Mouse (Mus musculus) forebrain, embryonic 12.5 days (tissue): ENCODE results near the gene Psma6. TPM values are rescaled to one million over a fixed set of nuclear protein-coding genes. Genes with fewer than 3 reads are reported as not detected.

Experiments used
- ATAC-seq: fragments of 200-750 bp; cut with Nextera tagmentation; 2 replicates; pipeline ENCODE4 v1.8.0; 2017; ENCODE audit warnings: moderate TSS enrichment; ENCODE audit not compliant: low FRiP score
- H3K27ac ChIP-seq: fragments of 300-500 bp; sonication (generic); 2 replicates; pipeline ENCODE4 v1.5.1; 2016; ENCODE audit warnings: mild to moderate bottlenecking
- H3K27me3 ChIP-seq: fragments of 300-500 bp; sonication (generic); 2 replicates; pipeline ENCODE4 v1.6.1; 2016; ENCODE audit warnings: mild to moderate bottlenecking
- H3K36me3 ChIP-seq: fragments of 300-500 bp; sonication (generic); replicated peaks from 2 replicates; pipeline ENCODE4 v1.6.1; 2016; ENCODE audit warnings: mild to moderate bottlenecking
- H3K4me1 ChIP-seq: fragments of 300-500 bp; sonication (generic); 2 replicates; pipeline ENCODE4 v1.6.1; 2016
- H3K4me2 ChIP-seq: fragments of 300-500 bp; sonication (generic); 2 replicates; pipeline ENCODE4 v1.6.1; 2016; ENCODE audit warnings: mild to moderate bottlenecking, moderate library complexity
- H3K4me3 ChIP-seq: fragments of 300-500 bp; sonication (generic); replicated peaks from 2 replicates; pipeline ENCODE4 v1.5.1; 2016; ENCODE audit warnings: mild to moderate bottlenecking
- H3K9ac ChIP-seq: fragments of 300-500 bp; sonication (generic); 2 replicates; pipeline ENCODE4 v1.6.1; 2016; ENCODE audit warnings: mild to moderate bottlenecking
- H3K9me3 ChIP-seq: fragments of 300-500 bp; sonication (generic); 2 replicates; pipeline ENCODE4 v1.6.1; 2016
- WGBS: fragments of 180-500 bp; shearing (Covaris S2); methylation state at CpG from one replicate; pipeline ENCODE4 v1.1.7; 2016; 5-methylcytosine and 5-hydroxymethylcytosine counted together
- polyA plus RNA-seq: library from polyadenylated mRNA; unstranded; fragments of >200 nt; fragmentation: Nextera tagmentation; extraction: Ambion mirVana; gene quantifications from 2 replicates; pipeline ENCODE4 v1.2.1, GENCODE M21; 2016

Gene Psma6
- polyA plus RNA-seq, 1 experiment from 2014 or later: 425 TPM

DNA sequence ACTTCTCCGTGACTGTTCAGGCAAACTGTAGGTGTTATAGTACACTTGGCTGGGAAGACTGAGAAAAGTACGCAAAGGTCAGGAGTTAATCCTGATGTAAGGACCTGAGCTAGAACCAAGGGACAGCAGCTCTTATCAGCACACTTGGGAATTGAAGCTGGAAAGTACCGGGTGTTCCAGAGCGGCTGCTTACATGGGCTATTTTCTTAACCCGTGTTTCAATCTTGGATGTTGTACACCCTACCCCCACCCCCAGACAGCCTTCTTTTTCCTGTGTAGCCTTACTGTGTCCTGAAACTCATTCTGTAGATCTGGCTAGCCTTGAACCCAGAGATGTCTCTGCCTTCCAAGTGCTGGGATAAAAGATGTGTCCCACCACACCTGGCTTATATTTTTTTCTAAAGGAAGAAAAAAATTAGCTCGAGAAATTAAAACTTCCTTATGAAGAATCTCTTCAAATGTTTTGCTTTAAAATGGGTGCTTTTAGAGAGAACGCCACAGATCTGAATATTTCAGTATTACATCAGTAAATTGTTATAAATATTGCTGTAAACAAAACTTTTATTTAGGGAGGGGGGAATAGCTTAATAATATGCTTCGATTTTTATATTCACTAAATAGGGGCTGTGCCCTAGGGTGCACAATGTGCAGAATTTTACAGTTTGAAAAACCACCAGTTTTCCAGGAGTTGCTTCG lies 13.7 kb downstream of the Psma6 start:
- no peak for ATAC-seq
- Histone ChIP-seq H3K27me3 (no peaks in the 10 kb centered on the region), H3K4me3 (peak overlapping the region; percentile 94), H3K36me3 (no peaks in the 10 kb centered on the region), H3K4me2 (peak overlapping the region; percentile 95), H3K4me1 (peaks cover 15% of the 10 kb centered on the region), H3K9ac (peak overlapping the region; percentile 93), H3K9me3 (no peaks in the 10 kb centered on the region), H3K27ac (peak overlapping the region; percentile 87)
- 75% methylated on average over 9 of the region's 9 CpGs for WGBS

DNA sequence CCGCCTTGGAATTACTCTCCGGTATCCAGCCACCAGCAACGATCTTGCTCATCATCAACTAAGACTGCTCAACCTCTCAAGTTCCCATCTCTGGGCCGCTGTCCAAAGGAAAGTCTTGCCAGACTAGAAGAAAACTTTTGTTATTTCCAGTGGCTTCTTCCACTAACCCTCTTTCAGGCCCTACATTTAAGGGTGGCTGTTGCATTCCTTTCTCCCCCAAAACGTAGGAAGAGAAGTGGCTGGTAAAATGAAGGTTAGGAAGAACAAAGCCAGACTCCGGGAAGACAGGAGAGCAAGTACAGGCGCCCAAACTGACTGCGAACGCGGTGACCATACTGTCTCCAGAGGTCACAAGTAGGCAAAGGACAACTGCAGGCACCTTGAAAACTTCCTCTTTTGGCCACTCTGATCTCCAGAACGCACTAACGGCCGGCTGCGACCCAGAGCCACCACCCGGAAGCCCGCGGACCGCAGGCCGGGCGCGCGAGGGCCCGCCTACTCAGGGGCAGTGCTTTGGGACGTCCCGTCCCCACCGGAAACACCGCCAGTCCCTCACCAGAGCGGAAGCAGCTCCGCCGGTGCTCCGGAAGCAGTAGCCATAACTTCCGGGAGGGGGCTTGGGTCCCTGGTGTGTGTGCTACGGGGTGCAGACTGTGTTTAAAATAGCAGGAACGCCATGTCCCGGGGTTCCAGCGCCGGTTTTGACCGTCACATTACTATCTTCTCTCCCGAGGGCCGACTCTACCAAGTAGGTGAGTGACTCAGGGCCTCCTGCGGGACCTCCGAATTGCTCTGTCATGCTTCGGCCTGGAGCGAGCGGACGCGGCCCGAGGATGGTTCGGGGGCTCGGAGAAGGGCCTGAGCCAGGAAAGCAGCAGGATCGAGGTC lies 14.5 kb downstream of the Psma6 start:
- H3K4me2 ChIP-seq: peak overlapping the region; percentile 95
- peaks cover 15% of the 10 kb centered on the region for H3K4me1 ChIP-seq
- ATAC-seq: peak; percentile 99
- H3K4me3 ChIP-seq: peak overlapping the region; percentile 94
- WGBS: under 1% methylated on average over 51 of the region's 51 CpGs
- no peaks in the 10 kb centered on the region for H3K27me3 ChIP-seq
- H3K27ac ChIP-seq: peak overlapping the region; percentile 87
- H3K36me3 ChIP-seq: 0 out of 2 replicates have a peak, but pooled peaks cover 2% of the 10 kb centered on the region
- H3K9me3 ChIP-seq: no peaks in the 10 kb centered on the region
- H3K9ac ChIP-seq: peak overlapping the region; percentile 93

- WGBS: 1% methylated on average over 20 of the region's 20 CpGs
- Histone ChIP-seq H3K27me3 (no peaks in the 10 kb centered on the region), H3K9me3 (no peaks in the 10 kb centered on the region), H3K4me1 (peaks cover 15% of the 10 kb centered on the region), H3K4me3 (peak overlapping the region; percentile 94), H3K27ac (peak overlapping the region; percentile 87), H3K36me3 (peaks cover 7% of the 10 kb centered on the region; the same call in 1 of the 2 replicates), H3K4me2 (peak overlapping the region; percentile 95), H3K9ac (peak overlapping the region; percentile 93)
- no peak for ATAC-seq
These were observed 15.2 kb downstream of the Psma6 start for GRCm38 (mm10) chr12:55399128-55399677.

DNA sequence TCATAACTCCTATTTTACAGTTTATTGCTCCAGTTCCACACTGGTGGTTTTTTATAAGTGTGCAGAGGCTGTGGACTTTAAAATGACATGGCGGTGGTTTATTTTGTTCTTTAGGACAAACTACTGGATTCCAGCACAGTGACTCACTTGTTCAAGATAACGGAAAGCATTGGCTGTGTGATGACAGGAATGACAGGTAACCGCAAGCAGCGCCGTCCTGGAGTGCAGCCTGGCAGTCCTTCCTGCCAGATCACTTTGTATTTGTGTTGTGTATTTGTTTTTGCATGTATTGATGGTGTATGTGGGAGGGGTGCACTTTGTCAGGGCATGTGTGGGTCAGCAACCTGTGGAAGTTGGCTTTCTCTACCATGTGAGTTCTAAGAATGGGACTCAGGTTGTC lies 23.9 kb downstream of the Psma6 start:
- H3K4me2 ChIP-seq: no peak overlapping the region
- no peak for ATAC-seq
- peaks cover 47% of the 10 kb centered on the region for H3K36me3 ChIP-seq
- no peak overlapping the region for H3K27ac ChIP-seq
- no peaks in the 10 kb centered on the region for H3K27me3 ChIP-seq
- H3K9ac ChIP-seq: no peak overlapping the region
- no peaks in the 10 kb centered on the region for H3K4me1 ChIP-seq
- no peak overlapping the region for H3K4me3 ChIP-seq
- WGBS: 98% methylated on average over 5 of the region's 5 CpGs
- no peaks in the 10 kb centered on the region for H3K9me3 ChIP-seq

GRCm38 (mm10) chr12:55415255-55415654 lies 31.2 kb downstream of the Psma6 start:
- Histone ChIP-seq H3K4me3 (no peak overlapping the region), H3K27me3 (no peaks in the 10 kb centered on the region), H3K9me3 (no peaks in the 10 kb centered on the region), H3K9ac (no peak overlapping the region), H3K27ac (no peak overlapping the region), H3K4me1 (no peaks in the 10 kb centered on the region), H3K4me2 (no peak overlapping the region), H3K36me3 (peaks cover 82% of the 10 kb centered on the region)
- WGBS: 94% methylated on average over 5 of the region's 5 CpGs
- no peak for ATAC-seq

- Histone ChIP-seq H3K4me1 (no peaks in the 10 kb centered on the region), H3K4me2 (no peak overlapping the region), H3K4me3 (no peak overlapping the region), H3K27ac (no peak overlapping the region), H3K9me3 (no peaks in the 10 kb centered on the region), H3K27me3 (no peaks in the 10 kb centered on the region), H3K9ac (no peak overlapping the region), H3K36me3 (peaks cover 84% of the 10 kb centered on the region)
- ATAC-seq: no peak
- 100% methylated on average over 1 of the region's 1 CpGs for WGBS
These were observed 31.7 kb downstream of the Psma6 start for GRCm38 (mm10) chr12:55415762-55416161.

DNA sequence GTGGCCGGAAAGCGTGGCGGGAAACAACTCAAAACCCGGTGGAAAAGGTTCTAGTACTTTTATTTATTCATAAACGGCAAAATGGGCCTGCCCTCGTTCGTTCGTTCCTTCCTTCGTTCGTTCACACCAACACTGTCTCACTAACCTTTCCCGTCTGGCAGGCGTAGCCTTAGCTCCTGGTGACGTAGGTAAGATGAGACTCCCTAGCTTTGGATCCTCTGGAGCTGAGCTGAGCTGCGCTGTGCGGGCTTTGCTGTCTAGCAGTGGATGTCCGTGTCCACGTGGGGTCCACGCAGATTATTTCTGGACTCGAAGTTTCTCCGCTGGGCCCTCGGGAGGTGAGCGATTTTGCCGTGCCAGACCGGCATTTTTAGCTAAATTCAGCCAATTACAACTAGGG lies 36.2 kb downstream of the Psma6 start:
- ATAC-seq: no peak
- Histone ChIP-seq H3K36me3 (peaks cover 49% of the 10 kb centered on the region), H3K27ac (no peak overlapping the region), H3K4me1 (no peaks in the 10 kb centered on the region), H3K27me3 (no peaks in the 10 kb centered on the region), H3K9me3 (no peaks in the 10 kb centered on the region), H3K9ac (no peak overlapping the region), H3K4me3 (no peak overlapping the region), H3K4me2 (no peak overlapping the region)
- 94% methylated on average over 24 of the region's 24 CpGs for WGBS

DNA sequence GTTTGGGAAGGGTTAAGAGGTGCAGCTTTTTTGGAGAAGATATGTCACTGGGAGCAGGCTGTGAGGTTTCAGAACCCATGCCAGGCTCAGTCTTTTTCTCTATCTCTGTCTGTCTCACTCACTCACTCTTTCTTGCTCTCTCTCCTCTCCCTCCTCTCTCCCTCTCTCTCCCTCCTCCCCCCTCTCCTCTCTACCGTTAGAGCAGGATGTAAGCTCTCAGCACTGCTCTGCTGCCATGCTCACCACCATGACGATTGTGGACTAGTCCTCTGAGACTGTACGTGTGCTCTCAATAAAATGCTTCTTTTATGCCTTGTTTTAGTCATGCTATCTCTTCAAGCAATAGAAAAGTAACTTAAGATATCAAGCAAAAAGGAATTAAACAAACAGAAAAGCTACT lies 38.0 kb downstream of the Psma6 start:
- no peaks in the 10 kb centered on the region for H3K4me1 ChIP-seq
- H3K27me3 ChIP-seq: no peaks in the 10 kb centered on the region
- 54% methylated on average over 3 of the region's 3 CpGs for WGBS
- peaks cover 31% of the 10 kb centered on the region for H3K36me3 ChIP-seq
- no peak for ATAC-seq
- no peaks in the 10 kb centered on the region for H3K9me3 ChIP-seq
- H3K9ac ChIP-seq: no peak overlapping the region
- no peak overlapping the region for H3K27ac ChIP-seq
- no peak overlapping the region for H3K4me3 ChIP-seq
- no peak overlapping the region for H3K4me2 ChIP-seq

DNA sequence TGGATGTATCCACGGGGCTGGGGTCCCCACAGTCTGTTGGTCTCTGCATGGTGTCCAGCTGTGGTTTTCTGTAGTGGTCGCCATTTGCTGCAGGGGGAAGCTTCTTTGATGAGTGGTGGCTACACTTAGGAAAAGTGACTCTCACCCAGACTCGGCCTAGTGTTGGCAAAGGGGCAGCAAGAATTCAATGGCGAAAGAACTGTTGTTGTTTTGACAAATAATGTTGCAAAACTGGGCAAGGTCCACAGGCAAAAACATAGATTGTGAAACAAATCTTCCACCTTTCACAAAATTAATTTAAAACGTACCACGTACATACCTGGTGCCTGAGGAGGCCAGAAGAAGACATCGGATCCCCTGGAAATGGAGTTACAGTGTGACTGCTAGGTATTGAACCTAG lies 42.3 kb downstream of the Psma6 start:
- ATAC-seq: no peak

DNA sequence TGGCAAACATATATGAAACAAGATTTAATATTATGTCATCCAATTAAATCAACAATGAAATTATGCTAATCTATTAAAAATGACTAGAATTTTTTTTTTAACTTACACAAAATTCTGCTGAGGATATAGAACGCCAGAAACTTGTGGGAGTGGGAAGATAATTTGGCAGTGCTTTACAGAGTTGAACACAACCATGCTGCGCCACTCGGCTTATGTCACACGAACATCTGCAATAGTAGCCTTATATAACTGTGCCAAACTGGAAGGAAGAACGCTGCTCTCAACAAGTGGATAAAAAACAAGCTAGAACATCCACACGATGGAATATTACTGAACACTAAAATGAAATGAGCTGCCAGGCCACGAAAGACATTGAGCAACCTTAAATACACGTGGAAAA lies 45.2 kb downstream of the Psma6 start:
- WGBS: 88% methylated on average over 8 of the region's 8 CpGs

More for the DNA sequence above, 42.3 kb downstream of the Psma6 start:
- no peaks in the 10 kb centered on the region for H3K36me3 ChIP-seq
- no peaks in the 10 kb centered on the region for H3K4me1 ChIP-seq
- H3K9me3 ChIP-seq: no peaks in the 10 kb centered on the region
- no peaks in the 10 kb centered on the region for H3K27me3 ChIP-seq
- H3K27ac ChIP-seq: no peak overlapping the region
- no peak overlapping the region for H3K4me3 ChIP-seq
- H3K9ac ChIP-seq: no peak overlapping the region
- WGBS: 92% methylated on average over 7 of the region's 7 CpGs
- no peak overlapping the region for H3K4me2 ChIP-seq

DNA sequence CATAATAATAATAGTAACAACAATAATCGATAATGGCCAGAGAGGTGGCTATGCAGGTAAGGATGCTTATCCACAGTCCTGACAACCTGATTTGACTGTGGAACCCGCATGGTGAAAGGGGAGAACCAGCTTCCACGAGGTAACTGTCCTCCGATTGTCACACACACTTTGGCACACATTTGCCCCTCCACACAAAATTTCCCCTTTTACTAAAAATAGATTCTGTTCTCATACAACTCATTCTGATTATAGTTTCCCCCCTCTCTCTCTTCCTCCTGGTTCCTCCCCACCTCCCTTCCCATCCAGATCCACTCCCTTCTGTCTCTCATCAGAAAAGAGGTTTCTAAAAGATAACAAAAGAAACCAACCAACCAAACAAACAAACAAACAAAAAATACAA lies 45.9 kb downstream of the Psma6 start:
- Histone ChIP-seq H3K4me3 (no peak overlapping the region), H3K27me3 (no peaks in the 10 kb centered on the region), H3K4me2 (no peak overlapping the region), H3K4me1 (no peaks in the 10 kb centered on the region), H3K9ac (no peak overlapping the region), H3K36me3 (no peaks in the 10 kb centered on the region), H3K27ac (no peak overlapping the region), H3K9me3 (no peaks in the 10 kb centered on the region)
- 90% methylated on average over 4 of the region's 4 CpGs for WGBS
- ATAC-seq: no peak

More for the DNA sequence above, 45.2 kb downstream of the Psma6 start:
- no peak overlapping the region for H3K27ac ChIP-seq
- H3K36me3 ChIP-seq: no peaks in the 10 kb centered on the region
- H3K9ac ChIP-seq: no peak overlapping the region
- H3K4me1 ChIP-seq: no peaks in the 10 kb centered on the region
- no peaks in the 10 kb centered on the region for H3K27me3 ChIP-seq
- no peak for ATAC-seq
- H3K4me3 ChIP-seq: no peak overlapping the region
- H3K4me2 ChIP-seq: no peak overlapping the region
- H3K9me3 ChIP-seq: no peaks in the 10 kb centered on the region

DNA sequence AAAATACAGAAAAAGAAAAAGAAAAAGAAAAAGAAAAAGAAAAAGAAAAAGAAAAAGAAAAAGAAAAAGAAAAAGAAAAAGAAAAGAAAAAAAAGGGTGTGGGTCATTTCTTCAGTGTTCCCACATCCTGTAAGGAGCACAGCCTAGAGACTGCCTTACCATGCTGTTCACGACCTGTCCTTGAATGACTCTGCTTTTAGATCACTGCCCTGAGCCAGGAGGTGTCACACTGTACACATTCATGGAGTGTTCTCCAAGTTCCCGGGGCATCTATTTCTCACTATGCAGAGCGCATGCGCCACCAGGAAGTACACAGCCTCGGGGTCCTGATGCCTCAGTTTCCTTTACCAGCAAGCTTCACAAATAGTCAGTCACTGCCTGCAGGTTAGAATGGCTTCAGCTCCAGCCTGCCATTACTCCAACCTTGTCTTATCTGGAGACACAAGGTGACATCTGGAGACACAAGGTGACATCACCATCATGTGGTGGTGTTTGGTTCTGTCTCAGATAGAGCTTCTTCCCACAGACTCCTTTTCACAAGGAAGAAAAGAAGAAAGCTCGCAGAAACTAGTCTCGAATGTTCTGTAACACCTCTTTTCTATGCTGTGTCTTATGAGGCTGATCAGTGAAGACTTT lies 48.4 kb downstream of the Psma6 start:
- no peaks in the 10 kb centered on the region for H3K27me3 ChIP-seq
- H3K36me3 ChIP-seq: no peaks in the 10 kb centered on the region
- no peak overlapping the region for H3K4me3 ChIP-seq
- no peak for ATAC-seq
- no peak overlapping the region for H3K4me2 ChIP-seq
- H3K27ac ChIP-seq: no peak overlapping the region
- peaks cover 4% of the 10 kb centered on the region for H3K4me1 ChIP-seq
- H3K9ac ChIP-seq: no peak overlapping the region
- 91% methylated on average over 7 of the region's 7 CpGs for WGBS
- H3K9me3 ChIP-seq: no peaks in the 10 kb centered on the region
